Mouse (Mus musculus): Measurements from ENCODE around the gene Scn1a.

The Scn1a gene

GRCm38 (mm10) chr2:66440711-66441110 lies at the start of gene Scn1a:
Gene Scn1a, minus strand, starts transcription at chr2:66440840.
- DNase-seq (ENCODE audit: low spot score in 2 of 2) = no peak

GRCm38 (mm10) chr2:66478395-66478794 lies 37.8 kb upstream of the Scn1a start:
- no peak for DNase-seq (ENCODE audit: low spot score in 2 of 2)

GRCm38 (mm10) chr2:66473181-66473822 lies 32.7 kb upstream of the Scn1a start:
- no peak for DNase-seq (ENCODE audit: low spot score in 2 of 2)

- no peak for DNase-seq (ENCODE audit: low spot score in 2 of 2)
These were observed 24.8 kb upstream of the Scn1a start for GRCm38 (mm10) chr2:66465484-66465883.

GRCm38 (mm10) chr2:66464874-66465458 lies 24.3 kb upstream of the Scn1a start:
- DNase-seq (ENCODE audit: low spot score in 2 of 2) = no peak

- DNase-seq (ENCODE audit: low spot score in 2 of 2) = no peak
These were observed 23.3 kb upstream of the Scn1a start for GRCm38 (mm10) chr2:66463916-66464315.

GRCm38 (mm10) chr2:66462458-66462857 lies 21.8 kb upstream of the Scn1a start:
- no peak for DNase-seq (ENCODE audit: low spot score in 2 of 2)

- DNase-seq (ENCODE audit: low spot score in 2 of 2) = no peak
These were observed 722 bp downstream of the Scn1a start for GRCm38 (mm10) chr2:66439764-66440471.

- DNase-seq (ENCODE audit: low spot score in 2 of 2) = no peak
These were observed 4.4 kb downstream of the Scn1a start for GRCm38 (mm10) chr2:66436286-66436685.

- peak in 1 of 2 experiments; percentile 12 for DNase-seq (ENCODE audit: low spot score in 2 of 2)
These were observed 30.8 kb downstream of the Scn1a start for GRCm38 (mm10) chr2:66409740-66410290.

- DNase-seq (ENCODE audit: low spot score in 2 of 2) = no peak
These were observed 31.5 kb downstream of the Scn1a start for GRCm38 (mm10) chr2:66408899-66409739.

GRCm38 (mm10) chr2:66408456-66408855 lies 32.2 kb downstream of the Scn1a start:
- no peak for DNase-seq (ENCODE audit: low spot score in 2 of 2)

GRCm38 (mm10) chr2:66392586-66392985 lies 48.1 kb downstream of the Scn1a start:
- DNase-seq (ENCODE audit: low spot score in 2 of 2) = no peak

GRCm38 (mm10) chr2:66367957-66368356 lies 72.7 kb downstream of the Scn1a start:
- DNase-seq (ENCODE audit: low spot score in 2 of 2) = no peak

GRCm38 (mm10) chr2:66350590-66350989 lies 90.0 kb downstream of the Scn1a start:
- no peak for DNase-seq (ENCODE audit: low spot score in 2 of 2)

- DNase-seq (ENCODE audit: low spot score in 2 of 2) = no peak
These were observed 94.0 kb downstream of the Scn1a start for GRCm38 (mm10) chr2:66346622-66347021.

GRCm38 (mm10) chr2:66346181-66346580 lies 94.5 kb downstream of the Scn1a start:
- no peak for DNase-seq (ENCODE audit: low spot score in 2 of 2)

- no peak for DNase-seq (ENCODE audit: low spot score in 2 of 2)
These were observed 103.2 kb downstream of the Scn1a start for GRCm38 (mm10) chr2:66337406-66337805.

GRCm38 (mm10) chr2:66336396-66336795 lies 104.2 kb downstream of the Scn1a start:
- DNase-seq (ENCODE audit: low spot score in 2 of 2) = no peak

- no peak for DNase-seq (ENCODE audit: low spot score in 2 of 2)
These were observed 168.1 kb downstream of the Scn1a start for GRCm38 (mm10) chr2:66272551-66272950.

GRCm38 (mm10) chr2:66256220-66257131 lies 184.2 kb downstream of the Scn1a start, which contains the start of gene Ttc21b:
Gene Ttc21b, minus strand, starts transcription at chr2:66256617.
- peak; percentile 94 to 97 for DNase-seq (ENCODE audit: low spot score in 2 of 2)

Data from urinary bladder, adult 18-20 months (tissue).